Mouse (Mus musculus): ENCODE data around the gene Foxo4. TPM values are rescaled to one million over a fixed set of nuclear protein-coding genes. Genes with fewer than 3 reads are reported as not detected.
A peak's percentile ranks its signal among the peaks of the same experiment; 100 is the strongest.

Foxo4 gene
- polyA plus RNA-seq, 1 experiment from 2014 or later = 1.1 TPM

DNA sequence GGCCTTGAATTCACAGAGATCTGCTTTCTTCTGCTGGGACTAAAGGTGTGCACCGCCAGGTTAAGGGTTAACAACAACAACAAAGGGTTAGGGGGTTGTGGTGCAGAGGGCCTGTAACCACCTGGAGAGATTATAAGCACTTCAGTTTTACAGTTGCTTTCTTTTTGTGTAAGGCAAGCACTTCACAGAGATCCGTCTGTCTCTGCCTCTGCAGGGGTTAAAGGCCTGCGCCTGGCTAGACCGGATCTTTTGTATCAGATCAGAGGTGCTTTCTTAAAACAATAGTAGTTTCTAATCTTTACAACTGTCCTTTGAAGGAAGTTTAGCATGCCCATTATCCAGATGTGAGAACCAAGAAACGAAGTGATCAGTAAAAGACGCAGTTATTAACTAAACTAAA is 19.1 kb downstream of the Foxo4 start:
- peaks cover 70% of the 10 kb centered on the region for H3K27me3 ChIP-seq (ENCODE audit: low read depth, poor library complexity, severe bottlenecking)
- peak overlapping the region; percentile 91 for H3K27ac ChIP-seq (replicated peaks)
- 19% methylated on average over 6 of the region's 6 CpGs for WGBS
- H3K4me1 ChIP-seq = peaks cover 11% of the 10 kb centered on the region
- no peak for DNase-seq (ENCODE audit: low spot score)
- H3K4me3 ChIP-seq = peak overlapping the region; percentile 65
- H3K9me3 ChIP-seq (replicated peaks) = no peaks in the 10 kb centered on the region
- H3K36me3 ChIP-seq = peaks cover 27% of the 10 kb centered on the region

DNA sequence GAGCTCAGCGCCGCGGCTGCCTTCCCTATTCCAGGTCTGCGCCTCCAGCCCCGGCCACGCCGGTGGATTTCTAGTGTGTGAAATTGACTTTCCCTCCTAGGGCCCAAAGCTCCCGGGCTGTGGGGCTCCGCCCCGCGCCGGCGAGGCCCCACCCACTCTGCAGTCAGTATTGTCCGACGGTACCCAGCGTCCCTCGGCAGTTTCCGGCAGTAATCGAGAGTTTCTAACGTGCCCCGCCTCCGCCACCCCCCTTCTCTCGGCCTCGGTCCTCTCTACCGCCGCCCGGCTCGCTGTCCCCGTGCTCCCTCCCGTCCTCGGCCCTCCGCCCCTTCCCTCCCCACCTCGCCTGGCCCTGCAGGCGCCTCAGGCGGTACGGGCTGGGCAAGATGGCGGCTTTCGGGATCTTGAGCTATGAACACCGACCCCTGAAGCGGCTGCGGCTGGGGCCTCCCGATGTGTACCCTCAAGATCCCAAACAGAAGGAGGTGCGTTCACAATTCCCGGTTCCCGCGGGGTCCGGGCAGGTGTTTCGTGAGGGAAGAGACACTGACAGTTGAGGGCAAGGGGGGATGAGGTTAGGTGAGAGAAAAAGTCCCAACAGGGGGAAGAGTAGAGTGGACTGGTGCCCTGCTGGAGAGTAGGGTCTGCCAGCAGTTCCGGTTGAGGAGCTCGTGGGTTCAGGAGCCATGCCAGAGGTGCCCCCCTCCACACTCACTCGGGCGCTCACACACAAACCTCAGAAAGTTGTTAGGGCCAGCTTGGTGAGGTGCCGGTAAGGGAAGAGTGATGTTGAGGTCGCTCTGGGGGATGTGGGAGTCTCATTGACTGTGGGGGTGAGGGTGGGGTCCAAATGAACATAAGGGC is 19.8 kb downstream of the Foxo4 start, which contains the start of gene Med12:
Gene Med12 (plus strand): TSS at position 156 of the 864 bp plus-strand sequence.
- no peaks in the 10 kb centered on the region for H3K9me3 ChIP-seq (replicated peaks)
- H3K4me1 ChIP-seq = peaks cover 11% of the 10 kb centered on the region
- H3K27me3 ChIP-seq (ENCODE audit: low read depth, poor library complexity, severe bottlenecking) = peaks cover 64% of the 10 kb centered on the region
- 16% methylated on average over 51 of the region's 54 CpGs for WGBS
- H3K36me3 ChIP-seq = peaks cover 34% of the 10 kb centered on the region
- H3K27ac ChIP-seq (replicated peaks) = peak within 1 kb of the TSS; percentile 91
- peak within 1 kb of the TSS; percentile 65 for H3K4me3 ChIP-seq
- peak; percentile 88 for DNase-seq (ENCODE audit: low spot score)

DNA sequence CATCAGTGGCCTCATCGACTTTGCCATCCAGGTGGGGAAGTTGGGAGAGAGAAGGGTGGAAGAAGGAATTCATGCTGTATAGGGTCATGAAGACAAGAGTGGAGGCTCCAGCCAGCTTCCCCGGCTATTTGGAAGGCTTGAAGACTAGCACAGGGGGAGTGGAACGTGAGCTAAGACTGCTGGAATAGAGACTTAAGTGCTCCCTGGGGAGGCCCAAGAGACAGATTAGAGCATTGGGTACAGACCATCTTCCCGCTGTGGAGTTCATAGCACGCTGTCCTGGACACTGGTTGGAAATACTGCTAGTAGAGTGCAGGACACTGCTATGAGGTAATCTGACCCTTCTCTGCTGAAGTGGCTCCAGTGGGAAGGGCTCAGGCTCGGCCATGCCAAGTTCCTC is 28.5 kb downstream of the Foxo4 start:
- 86% methylated on average over 6 of the region's 6 CpGs for WGBS
- peaks cover 77% of the 10 kb centered on the region for H3K27me3 ChIP-seq (ENCODE audit: low read depth, poor library complexity, severe bottlenecking)
- H3K4me1 ChIP-seq = no peaks in the 10 kb centered on the region
- H3K9me3 ChIP-seq (replicated peaks) = no peaks in the 10 kb centered on the region
- H3K27ac ChIP-seq (replicated peaks) = no peak overlapping the region
- no peak for DNase-seq (ENCODE audit: low spot score)
- peaks cover 99% of the 10 kb centered on the region for H3K36me3 ChIP-seq
- H3K4me3 ChIP-seq = no peak overlapping the region

DNA sequence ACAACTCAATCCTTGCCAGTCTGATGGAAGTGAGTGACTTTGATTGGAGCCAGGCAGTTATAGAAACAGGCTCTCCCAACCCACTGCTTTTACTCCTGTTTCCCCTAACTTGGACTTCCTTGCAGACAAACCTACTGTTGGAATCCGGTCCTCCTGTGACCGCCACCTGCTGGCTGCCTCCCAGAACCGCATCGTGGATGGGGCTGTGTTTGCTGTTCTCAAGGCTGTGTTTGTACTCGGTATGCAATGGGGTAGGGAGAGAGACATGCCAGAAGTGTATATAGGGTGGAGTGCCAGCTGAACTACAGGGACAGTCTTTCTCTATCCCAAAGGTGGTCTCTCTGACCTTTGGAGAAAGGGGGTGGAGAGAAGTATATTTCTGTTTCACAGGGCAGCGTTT is 31.2 kb downstream of the Foxo4 start:
- Histone ChIP-seq H3K9me3 (replicated peaks) (no peaks in the 10 kb centered on the region), H3K27me3 (ENCODE audit: low read depth, poor library complexity, severe bottlenecking) (peaks cover 91% of the 10 kb centered on the region), H3K27ac (replicated peaks) (no peak overlapping the region), H3K4me3 (no peak overlapping the region), H3K4me1 (no peaks in the 10 kb centered on the region), H3K36me3 (peaks cover 100% of the 10 kb centered on the region)
- peak; percentile 48 for DNase-seq (ENCODE audit: low spot score)
- WGBS = 41% methylated on average over 6 of the region's 6 CpGs

DNA sequence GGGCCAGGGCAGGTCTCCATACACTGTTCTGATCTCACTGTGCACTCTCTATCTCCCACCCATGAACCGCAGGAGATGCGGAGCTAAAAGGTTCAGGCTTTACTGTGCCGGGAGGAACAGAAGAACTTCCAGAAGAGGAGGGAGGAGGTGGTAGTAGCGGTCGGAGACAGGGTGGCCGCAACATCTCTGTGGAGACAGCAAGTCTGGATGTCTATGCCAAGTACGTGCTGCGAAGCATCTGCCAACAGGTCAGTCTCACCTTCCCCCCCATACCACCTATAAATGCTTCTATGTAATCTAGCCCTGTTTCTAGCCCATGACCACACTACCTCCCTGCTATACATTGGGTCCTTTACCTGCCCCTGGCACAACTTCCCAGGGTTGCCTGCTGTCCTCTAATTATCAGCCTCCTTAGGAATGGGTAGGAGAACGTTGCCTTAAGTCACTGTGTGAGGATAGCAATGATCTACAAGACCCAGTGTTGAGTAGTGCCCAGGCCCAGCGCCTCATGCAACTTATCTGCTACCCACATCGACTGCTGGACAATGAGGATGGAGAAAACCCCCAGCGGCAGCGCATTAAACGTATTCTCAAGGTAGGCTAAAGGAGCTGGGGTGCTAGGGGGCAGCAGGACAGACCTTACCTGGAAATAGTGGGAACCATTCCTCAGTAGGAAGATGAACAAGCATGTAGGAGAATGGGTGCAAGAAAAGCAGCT is 31.8 kb downstream of the Foxo4 start:
- peaks cover 100% of the 10 kb centered on the region for H3K36me3 ChIP-seq
- peaks cover 88% of the 10 kb centered on the region for H3K27me3 ChIP-seq (ENCODE audit: low read depth, poor library complexity, severe bottlenecking)
- no peak for DNase-seq (ENCODE audit: low spot score)
- no peaks in the 10 kb centered on the region for H3K4me1 ChIP-seq
- no peak overlapping the region for H3K4me3 ChIP-seq
- no peak overlapping the region for H3K27ac ChIP-seq (replicated peaks)
- 94% methylated on average over 14 of the region's 14 CpGs for WGBS
- H3K9me3 ChIP-seq (replicated peaks) = no peaks in the 10 kb centered on the region

DNA sequence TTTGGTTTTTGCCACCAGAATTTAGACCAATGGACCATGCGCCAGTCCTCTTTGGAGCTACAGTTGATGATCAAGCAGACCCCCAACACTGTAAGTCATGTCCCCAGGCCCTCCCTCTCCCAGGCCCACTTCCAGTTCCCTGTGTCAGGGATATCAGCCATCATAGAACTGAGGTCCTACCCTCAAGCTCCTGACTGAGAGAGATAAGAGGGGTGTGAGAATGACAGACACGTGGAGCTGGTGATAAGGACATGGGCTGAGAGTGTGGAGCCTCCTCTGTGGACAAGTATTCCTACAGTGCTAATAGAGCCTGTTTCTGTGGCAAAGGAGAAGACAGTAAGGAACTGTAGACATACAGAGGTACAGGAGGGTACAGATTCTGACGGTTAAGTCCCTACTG is 33.2 kb downstream of the Foxo4 start:
- no peak overlapping the region for H3K4me3 ChIP-seq
- DNase-seq (ENCODE audit: low spot score) = no peak
- H3K9me3 ChIP-seq (replicated peaks) = no peaks in the 10 kb centered on the region
- H3K27me3 ChIP-seq (ENCODE audit: low read depth, poor library complexity, severe bottlenecking) = peaks cover 88% of the 10 kb centered on the region
- H3K27ac ChIP-seq (replicated peaks) = no peak overlapping the region
- no peaks in the 10 kb centered on the region for H3K4me1 ChIP-seq
- WGBS = 84% methylated on average over 3 of the region's 3 CpGs
- peaks cover 100% of the 10 kb centered on the region for H3K36me3 ChIP-seq

DNA sequence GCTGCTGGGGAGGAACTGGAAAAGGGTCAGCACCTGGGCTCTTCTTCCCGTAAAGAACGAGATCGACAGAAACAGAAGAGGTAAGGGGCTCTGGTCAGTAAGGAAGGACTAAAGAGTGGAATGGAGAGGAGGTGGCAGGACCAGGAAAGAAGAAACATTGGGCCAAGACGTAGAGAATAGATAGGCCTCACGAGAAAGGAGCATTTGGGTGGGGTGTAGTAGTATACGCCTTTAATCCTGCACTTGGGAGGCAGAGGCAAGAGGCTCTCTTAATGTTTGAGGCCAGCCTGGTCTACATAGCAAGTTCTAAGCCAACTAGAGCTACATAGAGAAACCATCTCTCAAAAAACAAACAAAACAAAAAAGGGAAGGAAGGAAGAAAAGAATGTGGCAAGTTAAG is 34.1 kb downstream of the Foxo4 start:
- peaks cover 100% of the 10 kb centered on the region for H3K36me3 ChIP-seq

DNA sequence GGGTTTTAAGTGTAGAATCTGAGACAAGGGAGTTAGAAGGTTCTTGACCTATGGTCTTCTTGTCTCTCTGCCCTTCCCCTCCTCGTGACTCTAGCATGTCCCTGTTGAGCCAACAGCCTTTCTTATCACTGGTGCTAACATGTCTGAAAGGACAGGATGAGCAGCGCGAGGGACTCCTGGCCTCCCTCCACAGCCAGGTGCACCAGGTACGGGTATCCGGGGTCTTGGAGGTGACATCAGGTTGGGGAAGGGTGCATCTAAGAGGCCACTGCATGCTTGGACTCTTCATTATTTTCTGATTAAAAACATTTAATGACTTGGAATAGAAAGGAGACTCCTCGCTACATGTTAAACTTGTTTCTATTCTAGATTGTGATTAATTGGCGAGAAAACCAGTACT is 34.7 kb downstream of the Foxo4 start:
- WGBS = 92% methylated on average over 7 of the region's 7 CpGs

More for the DNA sequence above, 34.1 kb downstream of the Foxo4 start:
- Histone ChIP-seq H3K27me3 (ENCODE audit: low read depth, poor library complexity, severe bottlenecking) (peaks cover 88% of the 10 kb centered on the region), H3K27ac (replicated peaks) (no peak overlapping the region), H3K9me3 (replicated peaks) (no peaks in the 10 kb centered on the region), H3K4me1 (no peaks in the 10 kb centered on the region), H3K4me3 (no peak overlapping the region)
- no peak for DNase-seq (ENCODE audit: low spot score)
- WGBS = 94% methylated on average over 6 of the region's 6 CpGs

DNA sequence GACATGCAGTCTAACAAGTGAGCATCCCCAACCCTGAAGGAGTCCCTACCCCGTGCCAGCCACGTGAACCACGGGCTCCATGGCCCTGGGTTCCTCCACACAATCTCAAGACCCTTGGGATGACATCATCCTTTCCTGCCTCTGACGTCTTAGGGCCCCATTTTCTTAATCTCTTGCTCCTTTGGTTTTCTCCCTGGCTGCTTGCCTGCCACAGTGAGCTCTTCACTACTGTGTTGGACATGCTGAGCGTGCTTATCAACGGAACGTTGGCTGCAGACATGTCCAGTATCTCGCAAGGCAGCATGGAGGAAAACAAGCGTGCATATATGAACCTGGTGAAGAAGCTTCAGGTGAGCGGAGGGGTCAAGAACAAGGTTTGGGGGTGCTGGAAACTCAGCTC is 35.8 kb downstream of the Foxo4 start:
- H3K4me3 ChIP-seq = no peak overlapping the region
- no peaks in the 10 kb centered on the region for H3K9me3 ChIP-seq (replicated peaks)
- H3K4me1 ChIP-seq = no peaks in the 10 kb centered on the region
- DNase-seq (ENCODE audit: low spot score) = no peak
- peaks cover 89% of the 10 kb centered on the region for H3K27me3 ChIP-seq (ENCODE audit: low read depth, poor library complexity, severe bottlenecking)
- 94% methylated on average over 10 of the region's 10 CpGs for WGBS
- no peak overlapping the region for H3K27ac ChIP-seq (replicated peaks)
- H3K36me3 ChIP-seq = peaks cover 100% of the 10 kb centered on the region

More for the DNA sequence above, 34.7 kb downstream of the Foxo4 start:
- H3K36me3 ChIP-seq = peaks cover 100% of the 10 kb centered on the region
- peaks cover 89% of the 10 kb centered on the region for H3K27me3 ChIP-seq (ENCODE audit: low read depth, poor library complexity, severe bottlenecking)
- DNase-seq (ENCODE audit: low spot score) = no peak
- H3K27ac ChIP-seq (replicated peaks) = no peak overlapping the region
- H3K4me1 ChIP-seq = no peaks in the 10 kb centered on the region
- H3K9me3 ChIP-seq (replicated peaks) = no peaks in the 10 kb centered on the region
- H3K4me3 ChIP-seq = no peak overlapping the region

DNA sequence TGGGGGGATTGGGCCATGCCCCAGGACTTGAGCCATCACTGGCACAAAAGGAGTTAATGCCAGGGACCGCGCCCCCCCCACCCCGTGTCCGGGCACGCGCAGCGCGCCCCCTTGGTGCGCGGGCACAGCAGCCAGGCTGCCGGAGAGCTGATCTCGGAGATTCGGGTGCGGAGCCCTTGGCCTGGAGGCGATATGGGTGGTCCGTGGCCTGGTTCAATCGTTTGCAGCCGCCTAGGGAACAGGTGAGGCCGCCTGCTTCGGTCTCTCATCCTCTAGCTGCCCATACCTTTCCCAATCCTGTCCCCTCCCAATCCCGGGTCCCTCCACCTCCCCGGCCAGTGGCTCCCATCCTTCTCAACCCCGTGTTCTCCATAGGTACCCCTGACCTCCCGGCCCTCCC is 44.7 kb downstream of the Foxo4 start, which contains the start of gene Nlgn3:
Gene Nlgn3 (plus strand): TSS at position 114 of the 400 bp plus-strand sequence.
- Histone ChIP-seq H3K9me3 (replicated peaks) (no peaks in the 10 kb centered on the region), H3K36me3 (peaks cover 39% of the 10 kb centered on the region), H3K27ac (replicated peaks) (peak within 1 kb of the TSS; percentile 82), H3K4me1 (peaks cover 55% of the 10 kb centered on the region), H3K4me3 (peak within 1 kb of the TSS; percentile 54), H3K27me3 (ENCODE audit: low read depth, poor library complexity, severe bottlenecking) (peaks cover 98% of the 10 kb centered on the region)
- 18% methylated on average over 22 of the region's 24 CpGs for WGBS
- DNase-seq (ENCODE audit: low spot score) = peak; percentile 39

DNA sequence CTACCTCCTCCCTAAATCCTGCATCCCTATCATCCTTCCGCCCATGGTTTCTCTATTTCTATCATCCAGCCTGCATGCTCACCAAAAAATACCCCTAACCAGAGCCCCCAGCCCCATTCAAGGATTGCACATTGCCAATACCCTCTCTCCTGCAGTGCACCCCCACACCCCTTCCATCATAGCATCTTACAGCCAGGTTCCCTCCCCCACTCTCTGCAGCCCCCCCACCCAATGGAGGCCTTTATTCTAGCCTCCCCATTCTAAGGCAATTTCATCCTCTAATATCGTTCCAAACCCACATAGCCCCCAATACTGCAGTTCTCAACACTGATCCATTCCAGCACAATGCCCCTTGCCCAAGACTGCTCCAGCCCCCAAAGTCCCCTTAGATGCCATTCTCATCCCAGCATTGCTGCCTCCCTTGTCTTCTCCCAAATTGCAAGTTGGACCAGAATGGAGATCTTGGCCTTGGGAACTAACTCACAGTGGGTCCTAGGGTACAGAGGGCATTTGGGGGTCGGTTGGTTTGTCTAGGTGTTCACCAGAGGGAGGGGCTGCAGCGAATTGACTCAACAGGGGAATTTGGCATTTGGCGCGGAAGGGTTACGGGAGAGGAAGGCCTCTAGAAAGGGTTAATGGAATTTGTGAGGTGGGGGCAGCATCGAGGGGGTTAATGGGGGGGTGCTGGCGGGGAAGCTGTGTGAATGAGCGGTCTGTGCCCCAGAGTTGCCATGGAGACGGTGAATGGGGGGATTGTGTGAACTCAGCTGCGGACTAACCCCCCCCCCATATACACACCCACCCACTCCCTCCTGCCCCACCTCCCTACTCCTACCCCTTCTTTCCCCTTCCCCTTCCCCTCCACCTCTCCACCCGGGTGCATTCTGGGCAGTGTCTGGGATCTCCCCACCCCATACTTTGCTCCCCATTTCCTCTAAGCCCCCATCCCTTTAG is 45.4 kb downstream of the Foxo4 start:
- WGBS = 20% methylated on average over 9 of the region's 13 CpGs
- Histone ChIP-seq H3K9me3 (replicated peaks) (no peaks in the 10 kb centered on the region), H3K4me3 (peak overlapping the region; percentile 54), H3K27ac (replicated peaks) (peak overlapping the region; percentile 82), H3K27me3 (ENCODE audit: low read depth, poor library complexity, severe bottlenecking) (peaks cover 99% of the 10 kb centered on the region), H3K36me3 (peaks cover 32% of the 10 kb centered on the region), H3K4me1 (peaks cover 62% of the 10 kb centered on the region)
- peak; percentile 62 for DNase-seq (ENCODE audit: low spot score)

DNA sequence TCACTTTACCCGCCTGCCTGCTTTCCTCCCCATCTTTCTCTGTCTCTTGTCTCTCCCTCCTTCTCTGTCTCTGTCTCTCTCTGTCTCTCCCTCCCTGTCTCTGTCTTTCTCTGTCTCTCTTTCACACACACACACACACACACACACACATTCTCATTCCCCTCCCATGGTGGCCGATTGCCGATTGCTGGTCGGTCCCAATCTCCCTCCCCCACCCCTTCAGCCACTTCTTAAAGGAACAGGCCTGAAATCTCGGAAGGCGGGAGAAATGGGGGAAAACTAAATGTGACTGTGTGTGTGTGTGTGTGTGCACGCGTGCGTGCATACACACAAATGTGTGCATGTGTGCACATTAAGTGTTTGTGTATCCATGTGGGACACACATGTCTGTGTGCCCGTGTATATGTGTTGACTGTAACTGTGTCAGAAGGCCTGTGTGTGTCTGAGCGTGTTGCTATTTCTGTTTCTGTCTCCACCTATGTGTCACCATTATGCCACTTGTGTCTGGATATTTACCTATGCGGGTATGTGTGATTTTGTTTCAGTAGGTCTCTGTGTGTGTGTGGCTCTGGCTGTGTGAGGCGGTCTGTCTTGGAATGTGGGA is 46.2 kb downstream of the Foxo4 start:
- Histone ChIP-seq H3K9me3 (replicated peaks) (no peaks in the 10 kb centered on the region), H3K4me1 (peaks cover 69% of the 10 kb centered on the region), H3K27ac (replicated peaks) (peak overlapping the region; percentile 82), H3K4me3 (peak overlapping the region; percentile 54), H3K27me3 (ENCODE audit: low read depth, poor library complexity, severe bottlenecking) (peaks cover 99% of the 10 kb centered on the region), H3K36me3 (peaks cover 25% of the 10 kb centered on the region)
- WGBS = 25% methylated on average over 13 of the region's 13 CpGs
- peak; percentile 53 for DNase-seq (ENCODE audit: low spot score)
